Mouse (Mus musculus): ENCODE measurements around the gene Pi4ka.
A peak's percentile ranks its signal among the peaks of the same experiment; 100 is the strongest.

The Pi4ka gene

GRCm38 (mm10) chr16:17271124-17271523, 135.0 kb downstream of the Pi4ka start:
- peak; percentile 49 for DNase-seq

GRCm38 (mm10) chr16:17269872-17270271, 136.2 kb downstream of the Pi4ka start:
- no peak for DNase-seq

- DNase-seq: no peak
Measured at GRCm38 (mm10) chr16:17267937-17268336, 138.2 kb downstream of the Pi4ka start.

GRCm38 (mm10) chr16:17266113-17266512, 140.0 kb downstream of the Pi4ka start:
- no peak for DNase-seq

- no peak for DNase-seq
Measured at GRCm38 (mm10) chr16:17261341-17261740, 144.8 kb downstream of the Pi4ka start.

GRCm38 (mm10) chr16:17258917-17259316, 147.2 kb downstream of the Pi4ka start:
- DNase-seq: no peak

- DNase-seq: no peak
Measured at GRCm38 (mm10) chr16:17257359-17257821, 148.7 kb downstream of the Pi4ka start.

- DNase-seq: no peak
Measured at GRCm38 (mm10) chr16:17255270-17255669, 150.8 kb downstream of the Pi4ka start.

- DNase-seq: no peak
Measured at GRCm38 (mm10) chr16:17254005-17254597, 152.0 kb downstream of the Pi4ka start.

- no peak for DNase-seq
Measured at GRCm38 (mm10) chr16:17252841-17253240, 153.3 kb downstream of the Pi4ka start.

- DNase-seq: no peak
Measured at GRCm38 (mm10) chr16:17252086-17252726, 153.9 kb downstream of the Pi4ka start.

- peak; percentile 78 for DNase-seq
Measured at GRCm38 (mm10) chr16:17251539-17251938, 154.6 kb downstream of the Pi4ka start.

- DNase-seq: no peak
Measured at GRCm38 (mm10) chr16:17249135-17249534, 157.0 kb downstream of the Pi4ka start.

- no peak for DNase-seq
Measured at GRCm38 (mm10) chr16:17247727-17248126, 158.4 kb downstream of the Pi4ka start.

- DNase-seq: no peak
Measured at GRCm38 (mm10) chr16:17244996-17245395, 161.1 kb downstream of the Pi4ka start.

GRCm38 (mm10) chr16:17243731-17244130, 162.4 kb downstream of the Pi4ka start:
- no peak for DNase-seq

- DNase-seq: no peak
Measured at GRCm38 (mm10) chr16:17239409-17239808, 166.7 kb downstream of the Pi4ka start.

- no peak for DNase-seq
Measured at GRCm38 (mm10) chr16:17237634-17238033, 168.5 kb downstream of the Pi4ka start.

GRCm38 (mm10) chr16:17234916-17235665, 171.0 kb downstream of the Pi4ka start:
- peak; percentile 36 for DNase-seq

- peak; percentile 45 for DNase-seq
Measured at GRCm38 (mm10) chr16:17234499-17234895, 171.6 kb downstream of the Pi4ka start.

GRCm38 (mm10) chr16:17233702-17234498, 172.2 kb downstream of the Pi4ka start:
- DNase-seq: peak; percentile 39

- peak; percentile 89 for DNase-seq
Measured at GRCm38 (mm10) chr16:17232794-17233701, 173.1 kb downstream of the Pi4ka start, which contains the start of gene Hic2. Gene Hic2, plus strand, starts transcription at chr16:17233572.

Data from cerebellum, adult 8-10 months (tissue).